Mouse (Mus musculus) thymus, adult 18-20 months (tissue): ENCODE results near the gene Izumo2.
A peak's percentile ranks its signal among the peaks of the same experiment; 100 is the strongest.
"Not testable (repeated sequence)": the region's sequence is repeated elsewhere in the genome, so short reads cannot be mapped to it uniquely, and the experiment has no call there.

Experiments
- DNase-seq, 2 experiments: peaks; one replicate each; pipeline ENCODE4 v3.0.0; 2022; ENCODE audit warnings: mixed read lengths in 2 of 2

Izumo2 gene

GRCm38 (mm10) chr7:44701921-44702320 is 6.6 kb upstream of the Izumo2 start:
- DNase-seq: no peak

DNA sequence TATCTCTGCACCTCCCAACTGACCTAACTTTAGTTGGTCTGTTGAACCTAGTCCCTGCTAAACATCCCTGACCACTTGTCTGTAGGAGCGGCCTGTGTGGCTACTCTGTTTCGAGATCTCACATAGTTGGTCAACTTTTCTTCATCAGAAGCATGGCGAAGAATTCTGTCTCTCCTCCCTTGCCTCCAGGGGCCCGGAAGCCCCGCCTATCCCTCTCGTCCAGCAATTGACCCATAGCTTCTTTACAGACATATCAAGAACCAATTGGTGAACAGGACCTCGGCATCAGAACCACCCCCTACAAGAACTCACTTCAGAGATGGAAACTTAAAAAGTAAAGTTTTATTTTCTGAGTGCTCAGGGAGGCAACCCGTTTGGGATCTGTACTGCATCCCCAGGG is 5.6 kb upstream of the Izumo2 start:
- no peak for DNase-seq

GRCm38 (mm10) chr7:44704363-44704762 is 4.2 kb upstream of the Izumo2 start:
- DNase-seq: no peak

DNA sequence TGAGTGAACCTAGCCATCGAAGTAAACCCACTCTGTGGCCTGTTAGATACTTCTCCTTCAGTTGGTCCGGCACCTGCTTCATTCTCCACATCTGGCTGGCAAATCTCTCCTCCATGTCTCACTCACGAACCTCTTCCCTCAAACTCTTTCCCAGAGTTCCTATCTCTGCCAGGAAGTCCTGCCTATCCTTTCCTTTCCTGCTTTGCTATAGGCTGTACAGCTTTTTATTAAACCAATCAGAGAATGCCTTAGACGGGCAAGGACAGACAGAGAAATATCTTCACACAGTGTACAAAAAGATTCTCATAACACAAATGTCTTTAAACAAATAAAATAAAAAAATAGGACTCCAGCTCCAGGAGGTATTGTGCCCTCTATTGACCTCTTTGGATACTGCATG is 3.5 kb upstream of the Izumo2 start:
- no peak for DNase-seq

- DNase-seq: no peak
Measured at GRCm38 (mm10) chr7:44706322-44706721, 2.2 kb upstream of the Izumo2 start.

- DNase-seq: no peak
Measured at GRCm38 (mm10) chr7:44707169-44707675, 1.3 kb upstream of the Izumo2 start.

DNA sequence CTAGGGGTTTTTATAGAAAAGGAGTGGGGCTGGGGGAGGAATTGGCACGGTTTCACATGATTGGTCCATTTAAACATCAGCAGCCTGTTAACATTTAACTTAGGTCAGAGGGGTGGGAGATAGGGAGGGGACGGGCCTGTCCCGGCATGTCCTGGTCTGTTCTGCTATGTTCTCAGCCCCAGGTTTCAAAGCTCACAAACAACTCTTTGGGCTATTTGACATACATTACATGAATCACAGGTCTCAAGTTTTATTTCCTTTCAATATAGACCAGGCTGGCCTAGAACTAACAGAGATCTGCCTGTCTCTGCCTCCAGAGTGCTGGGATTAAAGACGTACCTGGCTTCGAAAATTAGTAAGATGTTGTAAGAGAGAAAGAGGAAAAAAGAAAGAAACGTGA is 449 bp upstream of the Izumo2 start:
- DNase-seq: not testable (repeated sequence)

DNA sequence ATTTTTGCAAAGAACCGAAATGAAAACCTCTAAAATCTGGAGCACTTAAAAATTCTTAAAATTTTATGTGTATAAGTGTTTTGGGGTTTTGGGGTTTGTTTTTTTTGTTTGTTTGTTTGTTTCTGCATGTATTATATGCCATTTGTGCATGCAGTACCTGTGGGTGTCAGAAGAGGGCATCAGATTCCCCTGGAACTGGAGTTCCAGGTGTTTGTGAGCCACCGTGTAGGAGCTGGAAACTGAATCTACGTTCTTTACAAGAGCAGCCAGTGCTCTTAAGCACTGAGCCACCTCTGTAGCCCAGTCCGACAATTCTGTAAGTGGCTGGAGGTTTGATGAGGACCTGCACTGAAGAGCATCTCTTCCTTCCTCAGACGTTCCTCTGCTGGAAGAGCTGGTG is 1.3 kb downstream of the Izumo2 start:
- DNase-seq: no peak

GRCm38 (mm10) chr7:44722058-44722457 is 13.5 kb downstream of the Izumo2 start:
- DNase-seq: no peak

DNA sequence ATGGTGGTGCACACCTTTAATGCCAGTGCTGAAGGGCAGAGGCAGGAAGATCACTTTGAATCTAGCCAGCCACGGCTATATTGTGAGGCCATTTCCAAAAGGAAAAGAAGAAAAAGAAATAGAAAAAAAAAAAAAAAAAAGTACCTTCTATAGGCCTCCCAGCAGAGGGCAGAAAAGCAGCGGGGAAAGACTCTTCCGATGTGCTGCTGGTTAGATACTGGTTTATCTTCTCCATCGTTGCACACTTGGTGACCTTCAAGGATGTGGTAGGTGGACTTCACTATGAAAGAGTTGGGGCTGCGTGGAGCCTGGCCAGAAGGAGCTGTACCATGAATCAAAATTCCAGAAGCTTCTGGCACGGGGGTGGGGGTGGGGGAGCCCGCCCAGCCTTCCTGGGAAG is 15.8 kb downstream of the Izumo2 start:
- DNase-seq: no peak

DNA sequence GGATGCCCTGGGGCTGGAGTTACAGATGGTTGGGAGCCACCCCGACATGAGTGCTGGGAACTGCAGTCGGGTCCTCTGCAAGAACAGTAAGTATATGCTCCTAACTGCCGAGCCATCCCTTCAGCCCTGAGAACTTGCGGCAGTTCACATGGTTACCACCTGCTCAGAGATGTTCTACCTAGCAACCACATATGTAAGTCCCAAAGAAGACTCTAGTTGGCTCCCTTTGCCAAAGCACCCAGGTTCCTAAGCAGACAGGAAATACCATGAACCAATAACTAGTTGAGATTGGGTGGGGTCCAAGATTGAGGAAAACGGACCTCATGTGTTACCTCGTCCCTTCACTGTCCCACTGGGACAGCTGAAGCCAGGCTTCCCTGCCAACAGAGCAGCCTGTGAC is 17.8 kb downstream of the Izumo2 start:
- no peak for DNase-seq

DNA sequence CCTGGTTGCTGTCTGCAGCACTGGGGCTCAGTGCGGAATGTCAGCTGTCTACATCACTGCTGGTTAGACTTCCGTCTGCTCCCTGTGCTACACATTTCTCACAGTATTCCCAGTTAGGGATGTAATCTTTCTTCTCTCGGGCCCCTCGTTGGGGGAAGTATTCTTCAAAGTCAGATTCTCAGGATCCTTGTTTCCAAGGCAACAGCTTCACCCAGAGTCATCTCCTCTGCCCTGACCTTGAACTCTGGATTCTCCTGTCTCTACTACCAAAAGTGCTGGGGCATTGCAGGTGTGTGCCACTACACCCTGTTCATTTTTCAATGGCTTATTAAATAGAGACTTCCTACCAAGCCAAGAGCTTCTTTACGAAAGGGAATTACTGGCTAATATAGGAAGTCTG is 18.6 kb downstream of the Izumo2 start:
- no peak for DNase-seq

DNA sequence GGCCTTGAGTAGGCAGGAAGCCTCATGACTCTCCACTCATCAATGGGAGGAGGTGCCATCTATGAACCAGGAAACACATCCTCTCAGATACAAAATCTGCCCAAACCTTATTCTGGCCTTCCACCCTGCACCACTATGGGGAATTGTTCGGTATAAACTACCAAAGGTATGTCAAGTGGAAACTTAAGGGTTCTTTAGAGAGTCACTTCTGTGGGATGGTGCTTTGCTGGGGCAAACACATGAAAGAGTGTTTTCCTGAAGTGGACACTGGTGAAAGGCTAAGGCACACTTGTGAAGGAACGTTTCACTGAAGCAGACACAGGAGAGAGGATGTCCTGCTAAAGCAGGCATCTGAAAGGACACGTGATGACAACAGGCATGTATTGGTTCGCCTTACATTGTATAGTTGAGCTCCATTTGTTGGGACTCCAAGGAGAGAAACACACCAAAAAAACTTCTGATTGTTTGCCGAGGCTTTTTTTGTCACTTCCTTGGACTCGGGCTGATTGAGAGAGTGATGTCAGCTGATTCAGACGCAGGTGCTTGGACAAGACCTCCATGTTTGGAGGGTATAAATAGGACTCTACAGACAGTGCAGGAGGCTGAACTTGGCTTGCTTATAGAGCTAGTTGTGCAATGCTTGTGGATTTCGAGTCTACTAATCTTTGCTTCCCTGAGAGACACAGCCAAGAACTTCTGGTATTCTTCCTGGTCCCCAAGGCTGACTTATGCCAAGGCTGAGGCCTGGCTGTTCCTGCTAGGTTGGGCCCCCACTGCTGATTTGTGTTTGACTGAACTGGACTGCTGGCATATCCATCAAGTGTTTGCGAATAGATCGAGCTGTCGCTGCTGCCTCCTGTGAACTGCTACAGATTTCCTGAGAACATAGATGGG is 19.8 kb downstream of the Izumo2 start:
- DNase-seq: no peak

GRCm38 (mm10) chr7:44733723-44734122 is 25.2 kb downstream of the Izumo2 start:
- DNase-seq: no peak

- no peak for DNase-seq
Measured at GRCm38 (mm10) chr7:44741361-44741760, 32.8 kb downstream of the Izumo2 start.

GRCm38 (mm10) chr7:44744270-44744669 is 35.7 kb downstream of the Izumo2 start:
- no peak for DNase-seq

GRCm38 (mm10) chr7:44745076-44745475 is 36.5 kb downstream of the Izumo2 start:
- DNase-seq: peak; percentile 64 to 67

DNA sequence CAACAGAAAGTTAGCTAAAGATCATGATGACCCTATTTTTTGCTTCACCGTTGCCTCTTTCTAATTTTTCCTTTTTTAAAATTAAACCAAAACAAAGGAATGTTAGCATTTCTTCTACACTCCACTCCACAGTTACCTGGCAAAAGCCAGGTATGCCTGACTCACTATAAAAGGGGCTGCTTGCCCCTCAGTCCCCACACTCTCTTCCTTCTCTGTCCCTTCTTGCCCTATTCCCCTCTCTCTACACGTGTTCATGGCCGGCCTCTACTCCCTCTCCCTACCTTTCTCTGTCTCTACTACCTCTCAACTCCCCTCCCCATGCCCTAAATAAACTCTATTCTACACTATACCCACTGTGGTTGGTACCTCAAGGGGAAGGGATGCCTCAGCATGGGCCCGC is 38.6 kb downstream of the Izumo2 start:
- DNase-seq: no peak

- DNase-seq: peak; percentile 89 to 95
Measured at GRCm38 (mm10) chr7:44748101-44749044, 39.8 kb downstream of the Izumo2 start, which contains the start of gene Vrk3. Vrk3 (plus strand) TSS chr7:44748413.

DNA sequence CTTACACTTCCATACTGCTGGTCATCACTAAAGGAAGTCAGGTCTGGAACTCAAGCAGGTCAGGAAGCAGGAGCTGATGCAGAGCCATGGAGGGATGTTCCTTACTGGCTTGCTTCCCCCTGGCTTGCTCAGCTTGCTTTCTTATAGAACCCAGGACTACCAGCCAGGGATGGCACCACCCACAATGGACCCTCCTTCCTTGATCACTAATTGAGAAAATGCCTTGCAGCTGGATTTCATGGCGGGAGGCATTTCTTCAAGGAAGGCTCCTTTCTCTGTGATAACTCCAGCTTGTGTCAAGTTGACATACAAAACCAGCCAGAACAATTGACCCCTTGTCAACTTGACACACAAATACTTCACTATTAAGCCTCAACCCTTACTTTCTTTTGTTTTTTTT is 42.4 kb downstream of the Izumo2 start, which contains the start of gene Zfp473:
TSS of gene Zfp473 (minus strand) at position 101 of the 400 bp plus-strand sequence.
- not testable (repeated sequence) for DNase-seq

GRCm38 (mm10) chr7:44757164-44757563 is 48.6 kb downstream of the Izumo2 start:
- no peak for DNase-seq

GRCm38 (mm10) chr7:44760366-44760765 is 51.8 kb downstream of the Izumo2 start:
- no peak for DNase-seq

DNA sequence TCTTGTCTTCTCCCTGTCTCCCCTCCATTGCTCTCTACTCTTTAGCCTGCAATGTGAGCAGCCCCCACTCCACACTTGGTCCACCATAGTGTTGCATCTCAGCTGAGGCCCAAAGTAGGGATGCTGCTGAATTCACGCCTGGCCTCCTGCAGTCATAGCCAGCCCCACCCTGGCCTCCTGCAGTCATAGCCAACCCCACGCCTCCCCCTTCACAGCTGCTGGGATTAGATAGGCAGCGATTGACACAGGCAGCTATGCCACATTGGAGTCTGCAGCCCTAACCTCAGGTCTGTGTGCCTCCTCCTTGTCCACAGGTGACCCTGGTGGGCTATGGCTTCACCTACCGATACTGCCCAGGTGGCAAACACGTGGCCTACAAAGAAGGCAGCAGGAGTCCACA is 59.6 kb downstream of the Izumo2 start:
- DNase-seq: no peak
